ENCODE assay signal across 18 mouse cellular contexts in genomic region chr1:79314774-79315173, GRCm38 (mm10).
DNase-seq lines count a peak whose midpoint lies in the region; ATAC-seq and TF ChIP-seq lines count a peak whose summit lies in the region.
"Had no signal": no experiment of that assay in that cellular context is flagged by ENCODE, and none has a peak within 500 bp of the region (broad histone marks: within the 10 kb centered on the region; RNA-seq: fewer than 3 reads in every experiment).

No protein-coding gene starts in this region.

- ATAC-seq in lung, postnatal 0 days = no peak

- H3K4me1 ChIP-seq in heart, embryonic 10.5 days = no peaks in the 10 kb centered on the region
- H3K4me1 ChIP-seq in lung, postnatal 0 days (ENCODE audit: insufficient read depth, low read depth, low read length) = no peaks in the 10 kb centered on the region
- H3K4me1 ChIP-seq: kidney, embryonic 15.5 days had no signal

- 80% methylated on average over 3 of the region's 3 CpGs for WGBS in heart, embryonic 10.5 days
- 36% methylated on average over 3 of the region's 3 CpGs for WGBS in lung, postnatal 0 days

- no peak for TF ChIP-seq CTCF in lung, postnatal 0 days (IDR thresholded peaks at IDR 0.05)

- H3K36me3 ChIP-seq in heart, embryonic 10.5 days = no peaks in the 10 kb centered on the region
- no peaks in the 10 kb centered on the region for H3K36me3 ChIP-seq in lung, postnatal 0 days (ENCODE audit: insufficient read depth, low read length)
- H3K36me3 ChIP-seq: embryonic facial prominence, embryonic 15.5 days; kidney, embryonic 15.5 days had no signal

- intact Hi-C loops in heart, postnatal 10 days (cut with DNase I) = no loop called here

- no peak overlapping the region for H3K9ac ChIP-seq in lung, postnatal 0 days (replicated peaks; ENCODE audit: low read depth)
- H3K9ac ChIP-seq: embryonic facial prominence, embryonic 15.5 days; kidney, embryonic 15.5 days; liver, embryonic 14.5 days had no signal

- no peak for TF ChIP-seq EP300 in lung, postnatal 0 days (IDR thresholded peaks at IDR 0.05)

- no peak overlapping the region for H3K4me3 ChIP-seq in heart, embryonic 10.5 days
- H3K4me3 ChIP-seq in lung, postnatal 0 days (ENCODE audit: low read depth, low read length) = no peak overlapping the region
- H3K4me3 ChIP-seq: embryonic facial prominence, embryonic 15.5 days; heart, adult 2 months; kidney, embryonic 15.5 days had no signal

- DNase-seq in heart, postnatal 10 days = peak; percentile 0 to 6
- no peak for DNase-seq in heart, embryonic 10.5 days (ENCODE audit: low spot score)
- peak; percentile 63 for DNase-seq in lung, postnatal 0 days (ENCODE audit: low spot score)
- DNase-seq in lung, postnatal 14 days = no peak
- DNase-seq in fibroblast of lung, adult 2 months (ENCODE audit: low read depth) = peak; percentile 23
- peak; percentile 1 for DNase-seq in skeletal muscle tissue, adult 2 months (ENCODE audit: low read depth, low spot score)
- DNase-seq in right cerebral cortex, adult 18-20 months = no peak
- DNase-seq: adrenal gland, postnatal 36 days; cerebellum, adult 8-10 months; gastrocnemius, postnatal 10 days; heart, adult 2 months; retina, postnatal 1 day; thymus, postnatal 4 days had no signal

- H3K4me2 ChIP-seq in lung, postnatal 0 days (replicated peaks; ENCODE audit: low read depth, low read length) = no peak overlapping the region
- H3K4me2 ChIP-seq: embryonic facial prominence, embryonic 15.5 days; kidney, embryonic 15.5 days; midbrain, embryonic 11.5 days had no signal

- no peaks in the 10 kb centered on the region for H3K9me3 ChIP-seq in heart, embryonic 10.5 days
- H3K9me3 ChIP-seq in lung, postnatal 0 days (ENCODE audit: low read length) = no peaks in the 10 kb centered on the region
- H3K9me3 ChIP-seq: embryonic facial prominence, embryonic 15.5 days; kidney, embryonic 15.5 days had no signal

- H3K27ac ChIP-seq in heart, embryonic 10.5 days = no peak overlapping the region
- no peak overlapping the region for H3K27ac ChIP-seq in lung, postnatal 0 days (ENCODE audit: low read length)
- H3K27ac ChIP-seq: embryonic facial prominence, embryonic 15.5 days; heart, adult 2 months; kidney, embryonic 15.5 days; liver, embryonic 14.5 days had no signal

- H3K27me3 ChIP-seq in heart, embryonic 10.5 days (ENCODE audit: insufficient read depth, poor library complexity, severe bottlenecking) = no peaks in the 10 kb centered on the region
- no peaks in the 10 kb centered on the region for H3K27me3 ChIP-seq in lung, postnatal 0 days (replicated peaks; ENCODE audit: insufficient read depth, low read length)
- H3K27me3 ChIP-seq: CH12.LX; embryonic facial prominence, embryonic 15.5 days; kidney, embryonic 15.5 days had no signal

Comparison
In these comparisons a context has a peak if more than half of its experiments do, and no peak if none do; other contexts are left out.
1. DNase-seq: peak in heart, postnatal 10 days (2 of 2), lung, postnatal 0 days (single experiment), fibroblast of lung, adult 2 months (single experiment) and skeletal muscle tissue, adult 2 months (single experiment); none in heart, embryonic 10.5 days (single experiment), lung, postnatal 14 days (single experiment) and right cerebral cortex, adult 18-20 months (single experiment).